Mouse (Mus musculus): ENCODE measurements around the gene Mat2a. TPM values are rescaled to one million over a fixed set of nuclear protein-coding genes. Genes with fewer than 3 reads are reported as not detected.
"Not testable (repeated sequence)": the region's sequence is repeated elsewhere in the genome, so short reads cannot be mapped to it uniquely, and the experiment has no call there.

Gene Mat2a
- polyA plus RNA-seq, 1 experiment from 2014 or later = 476 TPM

DNA sequence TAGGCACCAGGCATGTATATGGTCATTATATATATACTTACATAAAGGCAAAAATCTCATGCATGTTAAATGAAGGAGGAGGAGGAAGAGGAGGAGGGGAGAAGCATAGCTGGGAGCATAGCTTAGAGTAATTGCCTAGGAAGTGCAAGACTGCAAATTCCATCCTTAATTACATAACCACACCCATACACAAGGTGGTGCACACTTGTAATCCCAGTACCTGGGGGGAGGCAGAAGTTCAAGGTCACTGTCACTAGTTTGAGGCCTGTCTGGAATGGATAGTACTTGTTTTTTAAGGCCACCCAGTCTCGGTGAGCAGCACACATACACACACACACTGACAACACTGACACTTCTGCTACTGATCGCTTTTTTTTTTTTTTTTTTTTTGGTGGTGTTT, 13.0 kb upstream of the Mat2a start:
- Histone ChIP-seq H3K27ac (no peak overlapping the region), H3K4me2 (no peak overlapping the region), H3K27me3 (no peaks in the 10 kb centered on the region), H3K4me3 (replicated peaks) (no peak overlapping the region), H3K9ac (no peak overlapping the region), H3K9me3 (no peaks in the 10 kb centered on the region), H3K36me3 (replicated peaks) (no peaks in the 10 kb centered on the region), H3K4me1 (no peaks in the 10 kb centered on the region)
- ATAC-seq (ENCODE audit: low FRiP score) = no peak
- WGBS = 86% methylated on average over 1 of the region's 2 CpGs

DNA sequence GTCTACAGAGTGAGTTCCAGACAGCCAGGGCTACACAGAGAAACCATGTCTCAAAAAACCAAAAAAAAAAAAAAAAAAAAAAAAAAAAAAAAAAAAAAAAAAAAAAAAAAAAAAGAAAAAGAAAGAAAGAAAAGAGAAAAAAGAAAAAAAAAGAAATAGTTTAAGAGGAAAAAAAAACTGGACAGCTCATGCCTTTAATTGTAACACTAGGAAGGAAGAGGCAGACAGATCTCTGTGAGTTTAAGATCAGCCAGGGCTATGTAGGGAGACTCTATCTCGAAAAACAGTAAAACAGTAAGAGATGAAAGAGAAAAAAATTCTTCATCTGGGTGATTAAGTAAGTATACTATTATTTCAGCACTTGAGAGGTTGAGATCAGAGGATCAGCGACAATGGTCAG, 12.4 kb upstream of the Mat2a start:
- not testable (repeated sequence) for H3K4me3 ChIP-seq (replicated peaks); H3K9ac ChIP-seq; H3K4me2 ChIP-seq; ATAC-seq (ENCODE audit: low FRiP score); H3K4me1 ChIP-seq; H3K27ac ChIP-seq; H3K9me3 ChIP-seq; H3K27me3 ChIP-seq; H3K36me3 ChIP-seq (replicated peaks)
- 72% methylated on average over 2 of the region's 2 CpGs for WGBS

DNA sequence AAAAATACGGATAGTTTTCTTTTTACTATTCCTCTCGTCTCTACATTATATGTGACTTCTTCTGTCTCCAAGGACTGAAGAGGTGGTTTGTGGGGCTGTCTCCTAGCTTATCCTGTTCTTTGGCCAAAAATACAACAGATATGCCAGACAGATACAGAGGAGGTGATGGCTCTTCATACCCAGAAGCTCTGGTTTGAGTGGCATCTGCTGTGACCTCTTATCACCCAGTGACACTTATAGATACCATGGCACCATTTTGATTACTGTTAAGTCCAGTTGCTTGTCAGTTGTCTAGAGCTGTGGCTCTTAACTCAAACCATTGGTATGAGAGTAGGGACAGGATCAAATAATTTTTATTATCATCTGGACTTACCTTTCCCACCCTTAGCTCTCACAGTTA, 8.1 kb upstream of the Mat2a start:
- WGBS = 84% methylated on average over 2 of the region's 2 CpGs
- H3K9me3 ChIP-seq = no peaks in the 10 kb centered on the region
- H3K4me3 ChIP-seq (replicated peaks) = no peak overlapping the region
- H3K9ac ChIP-seq = no peak overlapping the region
- peaks cover 3% of the 10 kb centered on the region; the same call in 1 of the 2 replicates for H3K27me3 ChIP-seq
- no peaks in the 10 kb centered on the region for H3K4me1 ChIP-seq
- no peaks in the 10 kb centered on the region for H3K36me3 ChIP-seq (replicated peaks)
- ATAC-seq (ENCODE audit: low FRiP score) = no peak
- H3K27ac ChIP-seq = no peak overlapping the region
- H3K4me2 ChIP-seq = no peak overlapping the region

DNA sequence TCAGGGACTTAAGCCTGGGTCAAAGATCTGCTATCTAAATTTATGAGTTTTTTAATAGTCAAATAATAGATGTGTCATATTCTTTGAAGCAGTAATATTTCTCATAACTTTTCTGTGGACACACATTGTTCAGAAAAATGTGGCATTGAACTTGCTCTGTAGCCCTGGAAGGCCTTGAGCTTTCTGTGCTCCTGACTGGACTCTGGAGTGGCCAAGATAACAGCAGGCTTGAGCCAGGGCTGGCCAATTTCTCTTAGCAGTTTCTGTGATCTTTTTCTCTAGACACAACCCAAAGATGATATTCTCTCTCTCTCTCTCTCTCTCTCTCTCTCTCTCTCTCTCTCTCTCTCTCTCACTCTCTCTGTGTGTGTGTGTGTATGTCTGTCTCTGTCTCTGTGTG, 5.7 kb upstream of the Mat2a start:
- Histone ChIP-seq H3K9ac (no peak overlapping the region), H3K27me3 (peaks cover 3% of the 10 kb centered on the region; the same call in 1 of the 2 replicates)

DNA sequence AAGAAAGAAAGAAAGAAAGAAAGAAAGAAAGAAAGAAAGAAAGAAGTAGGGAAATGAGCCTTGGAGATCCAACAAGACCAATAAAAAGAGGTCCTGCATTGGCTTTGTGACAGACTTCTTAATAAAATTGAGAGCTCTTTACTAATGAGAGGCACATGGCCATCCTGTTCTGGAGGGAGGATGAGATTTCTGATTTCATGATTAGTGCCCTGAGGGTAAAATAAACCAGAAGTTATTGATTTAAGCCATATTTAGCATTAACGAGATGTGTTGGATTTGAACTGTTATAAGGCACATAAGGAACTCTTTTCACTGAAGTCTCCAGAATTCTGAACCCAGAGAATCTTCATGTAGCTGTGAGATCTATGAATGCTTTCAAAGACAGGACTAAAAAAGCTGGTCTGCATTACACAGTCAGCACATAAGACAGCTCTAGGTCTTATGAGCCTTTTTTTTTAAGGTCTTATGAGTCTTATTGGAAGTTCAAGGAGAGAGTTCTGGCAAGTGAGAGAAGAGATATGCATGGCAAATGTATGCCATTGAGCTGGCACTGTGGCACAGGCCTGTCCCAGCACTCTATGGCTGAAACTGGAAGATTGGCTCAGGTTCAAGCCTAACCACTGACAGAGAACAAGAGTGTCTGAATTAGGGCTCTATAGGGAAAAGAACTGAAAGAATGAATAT, 3.7 kb upstream of the Mat2a start:
- Histone ChIP-seq H3K36me3 (replicated peaks) (no peaks in the 10 kb centered on the region), H3K9me3 (no peaks in the 10 kb centered on the region), H3K9ac (no peak overlapping the region), H3K4me1 (peaks cover 14% of the 10 kb centered on the region), H3K4me2 (no peak overlapping the region), H3K4me3 (replicated peaks) (no peak overlapping the region), H3K27me3 (peaks cover 3% of the 10 kb centered on the region; the same call in 1 of the 2 replicates), H3K27ac (no peak overlapping the region)
- WGBS = 91% methylated on average over 1 of the region's 1 CpGs
- ATAC-seq (ENCODE audit: low FRiP score) = no peak

More for the DNA sequence above, 5.7 kb upstream of the Mat2a start:
- H3K4me3 ChIP-seq (replicated peaks) = no peak overlapping the region
- H3K4me2 ChIP-seq = no peak overlapping the region
- H3K36me3 ChIP-seq (replicated peaks) = no peaks in the 10 kb centered on the region
- no peak for ATAC-seq (ENCODE audit: low FRiP score)
- H3K9me3 ChIP-seq = no peaks in the 10 kb centered on the region
- H3K4me1 ChIP-seq = peaks cover 13% of the 10 kb centered on the region
- no peak overlapping the region for H3K27ac ChIP-seq

DNA sequence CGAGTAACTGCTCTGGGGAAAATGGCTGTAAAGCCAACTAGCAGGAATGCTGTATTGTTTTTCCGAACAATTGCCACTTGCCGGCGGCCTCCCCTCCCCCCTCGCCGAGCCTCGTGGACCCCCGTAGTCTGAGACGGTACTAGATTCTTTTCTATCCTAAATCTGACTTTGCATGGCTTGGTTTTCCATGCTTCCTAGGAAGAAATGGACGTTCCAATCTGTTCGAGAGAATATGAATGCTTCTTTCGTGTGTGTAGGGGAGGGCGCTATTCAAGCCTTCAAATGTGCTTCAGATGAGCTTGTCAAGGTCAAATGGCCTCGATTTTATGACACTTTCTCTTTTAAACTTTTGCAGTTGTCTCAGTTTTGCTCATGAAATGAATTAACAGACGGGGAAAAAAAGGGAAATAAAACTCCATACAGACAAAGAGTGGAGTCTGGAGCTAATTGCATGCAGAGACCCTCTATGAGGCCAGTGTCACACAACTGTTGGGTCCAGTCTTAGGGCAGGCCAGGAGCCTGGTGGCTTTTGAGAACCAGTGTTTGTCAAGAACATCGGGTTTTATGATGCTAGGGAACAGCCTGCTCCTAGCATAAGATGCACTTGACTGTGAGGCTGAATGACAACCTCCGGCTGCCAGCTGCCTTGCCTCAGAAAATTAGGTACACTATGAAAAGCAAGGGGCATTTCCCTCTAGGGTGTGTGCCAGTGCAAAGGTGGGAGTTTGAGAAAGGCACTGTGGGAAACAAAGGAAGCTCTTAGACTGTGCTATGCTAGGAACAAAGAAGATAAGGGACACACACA, 1.0 kb upstream of the Mat2a start:
- Histone ChIP-seq H3K9me3 (no peaks in the 10 kb centered on the region), H3K27ac (peak overlapping the region; percentile 98), H3K4me3 (replicated peaks) (peak overlapping the region; percentile 95), H3K4me2 (peak overlapping the region; percentile 57), H3K36me3 (replicated peaks) (peaks cover 20% of the 10 kb centered on the region), H3K27me3 (no peaks in the 10 kb centered on the region), H3K4me1 (peaks cover 29% of the 10 kb centered on the region), H3K9ac (peak overlapping the region; percentile 100)
- WGBS = 11% methylated on average over 17 of the region's 17 CpGs
- ATAC-seq (ENCODE audit: low FRiP score) = no peak

DNA sequence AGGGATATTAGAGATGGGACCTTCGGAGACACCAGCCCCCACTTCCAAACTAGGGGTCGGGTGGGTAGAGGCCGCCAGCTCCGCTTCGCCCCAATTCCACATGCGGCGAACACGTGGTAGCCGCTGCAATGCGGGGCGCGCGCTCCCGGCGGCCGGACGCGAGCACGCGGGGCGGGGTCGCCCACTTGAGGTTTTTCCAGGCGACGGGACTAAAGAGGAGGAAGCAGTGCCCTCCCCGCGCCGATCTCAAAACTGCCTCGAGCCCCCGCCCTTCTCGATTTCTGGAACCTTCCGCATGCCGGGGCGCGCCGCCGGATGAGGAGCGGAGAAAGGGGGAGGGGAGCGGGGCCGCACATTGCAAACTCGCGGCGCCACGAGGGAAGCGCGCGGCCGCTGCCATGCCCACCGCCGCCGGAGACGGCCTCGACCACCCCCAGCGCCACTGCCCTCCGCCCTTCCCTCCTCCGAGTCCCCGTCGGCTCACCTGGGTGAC, 450 bp downstream of the Mat2a start:
- peak; percentile 33 for ATAC-seq (ENCODE audit: low FRiP score)
- Histone ChIP-seq H3K4me2 (peak overlapping the region; percentile 86), H3K9me3 (no peaks in the 10 kb centered on the region), H3K36me3 (replicated peaks) (peaks cover 34% of the 10 kb centered on the region), H3K4me3 (replicated peaks) (peak overlapping the region; percentile 95), H3K9ac (peak overlapping the region; percentile 100), H3K27ac (peak overlapping the region; percentile 98), H3K4me1 (peaks cover 29% of the 10 kb centered on the region), H3K27me3 (no peaks in the 10 kb centered on the region)
- under 1% methylated on average over 56 of the region's 57 CpGs for WGBS

DNA sequence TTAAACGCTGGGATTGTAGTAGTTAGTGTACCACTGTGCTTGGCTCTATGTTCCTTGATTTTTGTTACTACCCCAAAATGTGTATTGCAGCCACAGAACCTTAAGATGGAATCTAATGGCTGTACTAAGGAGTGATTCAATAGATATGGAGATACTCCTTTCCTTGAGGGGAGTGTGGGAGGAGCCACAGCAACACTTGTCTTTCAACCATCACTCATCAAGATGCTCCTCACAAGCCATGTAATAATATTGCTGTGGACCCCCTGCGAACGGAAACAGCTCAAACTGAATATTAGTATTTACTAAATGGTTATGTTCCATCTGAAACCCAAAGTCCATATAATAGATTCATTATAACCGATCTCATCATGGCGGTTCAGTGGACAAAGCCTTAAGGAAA, 1.1 kb downstream of the Mat2a start:
- Histone ChIP-seq H3K27ac (no peak overlapping the region), H3K9me3 (no peaks in the 10 kb centered on the region), H3K4me3 (replicated peaks) (peak overlapping the region; percentile 95), H3K36me3 (replicated peaks) (peaks cover 41% of the 10 kb centered on the region), H3K4me1 (peaks cover 29% of the 10 kb centered on the region), H3K9ac (peak overlapping the region; percentile 100), H3K27me3 (no peaks in the 10 kb centered on the region), H3K4me2 (peak overlapping the region; percentile 86)
- 2% methylated on average over 5 of the region's 5 CpGs for WGBS
- ATAC-seq (ENCODE audit: low FRiP score) = no peak

DNA sequence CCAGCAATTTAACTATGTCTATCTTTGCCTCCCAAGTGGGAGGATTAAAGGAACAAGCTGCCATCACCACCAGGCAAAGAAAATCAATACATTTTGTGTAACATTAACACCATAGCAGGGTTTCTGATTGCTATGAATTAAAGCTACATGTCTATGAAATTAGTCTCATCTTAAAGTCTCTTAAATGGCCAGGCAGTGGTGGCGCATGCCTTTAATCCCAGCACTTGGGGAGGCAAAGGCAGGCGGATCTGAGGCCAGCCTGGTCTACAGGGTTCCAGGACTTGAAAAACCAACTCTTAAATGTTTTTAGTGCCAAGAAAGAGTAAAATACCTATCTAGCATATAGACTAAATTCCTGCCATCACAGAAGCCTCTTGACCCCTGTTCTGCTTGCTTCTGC, 7.2 kb downstream of the Mat2a start:
- no peaks in the 10 kb centered on the region for H3K27me3 ChIP-seq
- H3K36me3 ChIP-seq (replicated peaks) = peaks cover 75% of the 10 kb centered on the region
- H3K9ac ChIP-seq = no peak overlapping the region
- WGBS = 82% methylated on average over 2 of the region's 2 CpGs
- H3K4me1 ChIP-seq = peaks cover 8% of the 10 kb centered on the region
- H3K4me2 ChIP-seq = no peak overlapping the region
- no peak overlapping the region for H3K27ac ChIP-seq
- no peaks in the 10 kb centered on the region for H3K9me3 ChIP-seq
- no peak overlapping the region for H3K4me3 ChIP-seq (replicated peaks)
- no peak for ATAC-seq (ENCODE audit: low FRiP score)

DNA sequence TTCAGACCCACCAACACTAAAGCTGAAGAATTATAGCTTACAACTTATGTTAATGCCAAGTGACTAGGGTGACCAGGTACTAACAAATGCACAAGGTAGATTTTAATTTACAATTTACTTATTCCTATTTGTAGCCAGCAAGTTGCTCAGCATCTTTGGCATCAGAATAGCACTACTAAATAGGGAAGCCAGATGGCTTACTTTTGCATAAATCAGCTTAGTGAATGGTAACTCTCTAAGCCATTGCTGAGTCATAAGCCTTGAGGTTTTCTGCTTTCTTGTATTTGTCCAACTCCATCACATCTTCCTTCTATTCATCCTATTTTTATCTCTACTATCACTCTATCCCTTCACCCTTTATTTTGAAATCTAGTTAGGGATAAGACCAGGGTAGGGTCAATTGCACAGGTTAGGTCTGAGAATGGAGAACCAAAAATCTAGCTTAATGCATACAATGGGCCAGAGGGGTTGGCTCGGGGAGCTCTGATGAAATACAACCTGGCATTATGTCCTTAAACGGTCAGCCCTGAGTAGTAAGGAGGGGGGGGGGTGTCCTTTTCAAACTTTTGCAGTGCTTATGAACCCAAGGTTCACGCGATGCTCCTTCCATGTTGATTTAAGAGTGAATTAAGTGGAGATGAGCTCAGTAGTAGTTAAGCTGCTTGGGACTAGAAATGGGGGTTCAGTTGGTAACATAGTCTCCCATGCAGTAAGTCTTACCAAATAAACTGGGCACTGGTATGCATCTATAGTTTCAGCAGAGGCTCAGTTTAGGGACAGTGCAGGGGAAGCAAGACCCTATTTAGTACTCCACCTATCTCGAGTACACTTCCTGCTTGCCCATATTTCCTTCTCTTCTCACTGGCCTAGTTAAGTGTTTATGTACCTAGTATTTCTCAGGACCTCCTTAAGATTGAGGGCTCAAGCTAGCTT, 8.1 kb downstream of the Mat2a start:
- peak; percentile 16; the same call in 1 of the 2 replicates for ATAC-seq (ENCODE audit: low FRiP score)
- Histone ChIP-seq H3K4me3 (replicated peaks) (no peak overlapping the region), H3K27ac (no peak overlapping the region), H3K4me1 (peaks cover under 1% of the 10 kb centered on the region; the same call in 1 of the 2 replicates), H3K4me2 (no peak overlapping the region), H3K27me3 (no peaks in the 10 kb centered on the region), H3K9ac (no peak overlapping the region), H3K36me3 (replicated peaks) (peaks cover 71% of the 10 kb centered on the region), H3K9me3 (no peaks in the 10 kb centered on the region)
- WGBS = 31% methylated on average over 5 of the region's 5 CpGs

DNA sequence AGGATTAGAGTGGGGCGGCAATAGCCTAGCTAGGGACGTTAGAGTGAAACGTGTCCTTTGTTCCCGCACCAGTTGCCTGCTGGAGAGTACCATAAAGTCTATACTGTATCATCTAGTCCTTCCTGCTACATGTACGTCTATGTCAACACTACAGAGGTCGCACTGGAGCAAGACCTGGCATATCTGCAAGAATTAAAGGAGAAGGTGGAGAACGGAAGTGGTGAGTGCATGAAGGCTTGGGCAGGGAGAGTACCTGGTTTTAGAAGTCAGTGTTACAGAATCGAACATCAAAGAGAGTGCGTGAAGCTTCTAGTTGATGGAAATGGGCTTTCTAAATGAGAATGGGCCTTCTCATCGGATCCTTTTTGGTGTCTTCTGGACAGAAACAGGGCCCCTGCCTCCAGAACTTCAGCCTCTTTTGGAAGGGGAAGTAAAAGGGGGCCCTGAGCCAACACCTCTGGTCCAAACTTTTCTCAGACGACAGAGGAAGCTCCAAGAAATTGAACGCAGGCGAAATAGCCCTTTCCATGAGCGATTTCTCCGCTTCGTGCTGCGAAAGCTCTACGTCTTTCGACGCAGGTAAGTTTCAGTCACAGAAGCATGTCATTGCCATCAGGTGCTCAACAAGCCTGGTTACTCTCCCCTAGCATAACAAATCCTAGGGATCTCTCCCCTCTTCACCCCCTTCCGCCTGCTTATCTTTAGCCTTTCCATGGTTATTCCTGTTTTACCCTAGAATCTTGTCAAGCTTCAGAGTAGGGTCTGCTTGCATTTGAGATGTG, 10.1 kb downstream of the Mat2a start:
- no peak for ATAC-seq (ENCODE audit: low FRiP score)
- no peaks in the 10 kb centered on the region for H3K4me1 ChIP-seq
- no peak overlapping the region for H3K4me3 ChIP-seq (replicated peaks)
- no peak overlapping the region for H3K9ac ChIP-seq
- peaks cover 71% of the 10 kb centered on the region for H3K36me3 ChIP-seq (replicated peaks)
- no peak overlapping the region for H3K27ac ChIP-seq
- 92% methylated on average over 21 of the region's 21 CpGs for WGBS
- H3K4me2 ChIP-seq = no peak overlapping the region
- H3K27me3 ChIP-seq = no peaks in the 10 kb centered on the region
- H3K9me3 ChIP-seq = no peaks in the 10 kb centered on the region
